Comparison of ENCODE assay signal across 7 mouse cellular contexts in the genomic region with DNA sequence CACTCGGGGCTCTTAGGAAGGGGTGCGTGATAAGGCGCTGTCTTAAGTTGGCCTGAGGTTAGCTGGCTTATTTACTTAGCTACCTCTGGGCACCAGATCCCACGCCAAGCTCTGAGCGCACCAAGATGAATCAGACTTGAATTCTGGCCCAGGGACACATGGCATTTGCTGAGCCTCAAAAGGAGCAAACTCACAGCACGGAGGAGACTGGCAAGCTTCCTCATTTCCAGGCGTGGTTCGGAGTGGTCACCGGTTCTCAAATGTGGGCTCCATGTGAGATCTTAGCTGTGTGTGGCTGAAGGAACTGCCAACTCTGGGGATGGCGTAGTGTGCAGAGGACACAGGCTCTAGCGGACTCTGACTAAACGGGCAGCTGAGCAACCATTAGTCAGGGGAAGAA. TPM values are rescaled to one million over a fixed set of nuclear protein-coding genes. Genes with fewer than 3 reads are reported as not detected.
A peak's percentile ranks its signal among the peaks of the same experiment; 100 is the strongest.
DNase-seq lines count a peak whose midpoint lies in the region; ATAC-seq and TF ChIP-seq lines count a peak whose summit lies in the region.

No protein-coding gene starts in this region.

- peaks cover 29% of the 10 kb centered on the region for H3K4me1 ChIP-seq in forebrain, embryonic 16.5 days (replicated peaks; ENCODE audit: control insufficient read depth, insufficient read depth, low read length)
- peaks cover 6% of the 10 kb centered on the region; the same call in 1 of the 2 replicates for H3K4me1 ChIP-seq in small intestine, adult 2 months (ENCODE audit: control insufficient read depth, insufficient read depth, insufficient read length, low read length)

- H3K9me3 ChIP-seq in forebrain, embryonic 16.5 days (ENCODE audit: control insufficient read depth, low read length): no peaks in the 10 kb centered on the region

- no peaks in the 10 kb centered on the region for H3K36me3 ChIP-seq in forebrain, embryonic 16.5 days (ENCODE audit: control insufficient read depth, insufficient read depth)
- no peaks in the 10 kb centered on the region for H3K36me3 ChIP-seq in small intestine, adult 2 months (ENCODE audit: control insufficient read depth, insufficient read depth, low read length)

- DNase-seq in MEL-GATA-1-ER (ENCODE audit: extremely low read depth, low read depth): peak; percentile 66
- peak; percentile 20 to 38 for DNase-seq in layer of hippocampus, postnatal 14 days (ENCODE audit: low spot score in 2 of 2)
- DNase-seq in lung, postnatal 36 days: peak; percentile 74

- H3K9ac ChIP-seq in forebrain, embryonic 16.5 days (replicated peaks; ENCODE audit: low read depth, low read length): no peak overlapping the region; the same call in 1 of the 2 replicates

- peak; percentile 59; the same call in 1 of the 2 replicates for ATAC-seq in cerebellum, adult (ENCODE audit: insufficient number of reproducible peaks, low FRiP score, low TSS enrichment)
- ATAC-seq in forebrain, embryonic 16.5 days: no peak; the same call in 1 of the 2 replicates
- ATAC-seq in hematopoietic stem cell, adult 5-6 weeks (replicated peaks in 1 of 2; ENCODE audit: insufficient read depth in 1 of 2, low FRiP score in 2 of 2, low TSS enrichment in 1 of 2, low read depth in 1 of 2, poor library complexity in 2 of 2, severe bottlenecking in 2 of 2): peak; percentile 68 to 71

- no peak overlapping the region for H3K27ac ChIP-seq in forebrain, embryonic 16.5 days (ENCODE audit: low read length)
- H3K27ac ChIP-seq in small intestine, adult 2 months (ENCODE audit: insufficient read depth, low read depth, low read length): 0 out of 2 replicates have a peak overlapping the region, but pooled peaks have one; percentile 4

- H3K27me3 ChIP-seq in forebrain, embryonic 16.5 days (replicated peaks; ENCODE audit: control insufficient read depth, insufficient read depth, low read length): no peaks in the 10 kb centered on the region
- H3K27me3 ChIP-seq in small intestine, adult 2 months (ENCODE audit: control insufficient read depth, insufficient read depth, low read length): no peaks in the 10 kb centered on the region

- peak overlapping the region; percentile 63 for H3K4me3 ChIP-seq in forebrain, embryonic 16.5 days (replicated peaks; ENCODE audit: low read length)
- H3K4me3 ChIP-seq in small intestine, adult 2 months (ENCODE audit: low read depth, low read length): peak overlapping the region; percentile 49

- peak overlapping the region; percentile 61 for H3K4me2 ChIP-seq in forebrain, embryonic 16.5 days (ENCODE audit: low read length)

- TF ChIP-seq POLR2A in small intestine, adult 2 months (IDR thresholded peaks at IDR 0.05; ENCODE audit: low read depth, low read length): no peak

- no peak for TF ChIP-seq CTCF in small intestine, adult 2 months (IDR thresholded peaks at IDR 0.05; ENCODE audit: extremely low read depth, insufficient read length, insufficient replicate concordance, low read depth, low read length)

- WGBS in forebrain, embryonic 16.5 days: 53% methylated on average over 12 of the region's 12 CpGs
- 25% methylated on average over 12 of the region's 12 CpGs for WGBS in small intestine, adult 2 months

RNA-seq across cellular contexts. Expression of gene Arl6ip5, which starts 1.5 kb away (rescaled TPM):
- 116 and 130 TPM in 2 replicates for polyA plus RNA-seq in forebrain, embryonic 16.5 days (2015; fragmentation: Nextera tagmentation; extraction: Ambion mirVana)
- total RNA-seq in hematopoietic stem cell, adult 5-6 weeks (2017): 52.7 and 84.3 TPM in 2 replicates
- 100 to 1,000 TPM; 156 to 168 TPM for total RNA-seq in layer of hippocampus, postnatal 14 days (2021)
- 14.3 and 22.8 TPM in 2 replicates for polyA plus RNA-seq in small intestine, adult 2 months (2012; rRNA removed)

RNA-seq across cellular contexts. Expression of gene Uba3, which starts 6.5 kb away (rescaled TPM):
- polyA plus RNA-seq in forebrain, embryonic 16.5 days (2015; fragmentation: Nextera tagmentation; extraction: Ambion mirVana): 99.9 and 101 TPM in 2 replicates
- total RNA-seq in hematopoietic stem cell, adult 5-6 weeks (2017): 79.2 and 109 TPM in 2 replicates
- 10 to 100 TPM; 62.1 to 65.7 TPM for total RNA-seq in layer of hippocampus, postnatal 14 days (2021)
- polyA plus RNA-seq in small intestine, adult 2 months (2012; rRNA removed): 2.4 and 4.1 TPM in 2 replicates

RNA-seq across cellular contexts. Expression of gene Tmf1, which starts 33.1 kb away (rescaled TPM):
- 35.0 and 43.2 TPM in 2 replicates for polyA plus RNA-seq in forebrain, embryonic 16.5 days (2015; fragmentation: Nextera tagmentation; extraction: Ambion mirVana)
- total RNA-seq in hematopoietic stem cell, adult 5-6 weeks (2017): 119 and 157 TPM in 2 replicates
- 10 to 100 TPM; 56.9 to 57.9 TPM for total RNA-seq in layer of hippocampus, postnatal 14 days (2021)
- 1.2 and 2.3 TPM in 2 replicates for polyA plus RNA-seq in small intestine, adult 2 months (2012; rRNA removed)

RNA-seq across cellular contexts. Expression of gene Lmod3, which starts 40.6 kb away (rescaled TPM):
- polyA plus RNA-seq in forebrain, embryonic 16.5 days (2015; fragmentation: Nextera tagmentation; extraction: Ambion mirVana): not detected in 2 replicates
- not detected in 2 replicates for total RNA-seq in hematopoietic stem cell, adult 5-6 weeks (2017)
- total RNA-seq in layer of hippocampus, postnatal 14 days (2021): not detected
- not detected in 2 replicates for polyA plus RNA-seq in small intestine, adult 2 months (2012; rRNA removed)
